Mouse (Mus musculus) embryo, embryonic 10.5 days (tissue): ENCODE measurements at regions not wholly inside any gene's neighbourhood (a gene's known extent, or its start where the extent isn't known, plus 50 kb on each side); places are given as distances from the start of the nearest gene placed in this dataset.
"Not testable (repeated sequence)": the region's sequence is repeated elsewhere in the genome, so short reads cannot be mapped to it uniquely, and the experiment has no call there.

Experiments
- DNase-seq: peaks from one replicate; pipeline ENCODE4 v3.0.0-alpha.2; 2015; ENCODE audit warnings: low spot score

- DNase-seq = no peak
Measured at GRCm38 (mm10) chr14:90488301-90488700, 2017.1 kb upstream of the Pcdh20 start.

GRCm38 (mm10) chr14:90447971-90448370 is 1976.8 kb upstream of the Pcdh20 start:
- no peak for DNase-seq

GRCm38 (mm10) chr14:90432874-90433543 is 1961.8 kb upstream of the Pcdh20 start:
- DNase-seq = peak; percentile 90

DNA sequence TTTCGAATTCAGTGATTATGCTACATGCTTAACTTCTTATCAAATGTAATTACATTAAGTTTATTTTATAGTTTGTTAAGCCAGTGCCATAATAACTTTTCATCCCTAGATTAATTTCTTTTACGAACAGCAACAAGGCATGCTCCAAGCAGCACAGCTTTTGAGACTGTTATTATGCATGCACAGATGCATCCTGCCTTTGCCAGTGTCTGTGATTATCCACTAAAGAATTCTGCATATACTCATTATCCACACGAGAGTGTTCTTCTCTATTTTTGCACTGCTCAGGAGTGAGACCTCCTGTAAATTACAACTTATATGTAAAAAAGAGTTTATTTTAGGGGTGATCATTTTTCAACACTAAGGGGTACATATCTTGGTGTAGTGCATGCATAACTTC is 1941.5 kb upstream of the Pcdh20 start:
- DNase-seq = no peak

GRCm38 (mm10) chr14:90406350-90406749 is 1935.2 kb upstream of the Pcdh20 start:
- no peak for DNase-seq

DNA sequence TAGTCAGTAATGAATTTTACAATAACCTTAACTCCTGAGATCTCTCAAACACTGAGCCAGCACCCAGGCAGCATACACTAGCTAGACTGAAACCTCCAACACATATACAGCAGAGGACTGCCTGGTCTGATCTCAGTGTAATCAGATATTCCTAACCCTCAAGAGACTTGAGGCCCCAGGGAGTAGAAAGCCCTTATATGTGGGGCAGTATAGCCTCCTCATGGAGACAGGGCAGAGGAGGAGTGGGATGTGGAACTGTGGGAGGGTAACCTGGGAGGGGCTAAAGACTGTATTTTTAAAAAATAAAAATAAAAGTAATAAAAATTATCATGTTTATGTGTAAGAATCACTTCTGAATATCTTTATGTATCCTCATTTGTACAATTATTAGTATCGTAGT is 1934.3 kb upstream of the Pcdh20 start:
- DNase-seq = no peak

GRCm38 (mm10) chr14:90367256-90367936 is 1896.2 kb upstream of the Pcdh20 start:
- DNase-seq = no peak

DNA sequence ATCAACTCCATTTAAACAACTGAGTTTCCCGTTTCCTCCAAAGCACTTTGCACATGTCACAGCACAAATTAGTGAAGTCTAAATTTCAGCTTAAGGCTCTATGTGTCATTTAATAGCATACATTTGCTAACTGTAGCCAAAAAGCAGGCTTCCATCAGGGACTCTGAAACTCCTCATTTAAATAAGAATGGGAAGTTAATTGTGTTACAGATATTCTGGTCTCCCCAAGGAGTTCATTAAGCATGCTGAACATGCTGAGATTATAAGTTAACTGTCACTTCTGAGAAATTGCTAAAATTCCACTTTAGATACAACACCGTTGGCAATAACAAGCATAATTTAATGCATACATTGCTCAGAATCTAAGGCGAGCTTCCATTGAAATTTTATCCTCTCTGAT is 1863.3 kb upstream of the Pcdh20 start:
- no peak for DNase-seq

- DNase-seq = not testable (repeated sequence)
Measured at GRCm38 (mm10) chr14:90295456-90295855, 1824.3 kb upstream of the Pcdh20 start.

DNA sequence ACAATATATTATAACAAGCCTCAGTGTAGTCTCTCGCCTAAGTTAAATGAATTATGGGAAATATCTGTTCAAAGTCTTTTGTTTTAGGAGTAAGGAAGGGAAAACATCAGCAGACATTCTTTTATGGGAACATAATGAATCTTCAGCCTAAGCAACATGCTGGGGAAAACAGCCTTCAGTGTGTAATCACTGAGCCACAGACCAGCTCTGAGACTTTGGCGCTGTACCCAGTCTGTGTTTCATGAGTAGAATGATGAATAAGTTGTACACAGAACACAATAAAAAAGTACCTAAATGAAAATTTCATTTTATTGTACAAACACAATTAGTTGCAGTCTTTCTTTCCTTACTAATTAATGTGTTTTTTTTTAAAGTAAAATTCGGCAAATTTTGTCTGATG is 1774.8 kb upstream of the Pcdh20 start:
- DNase-seq = no peak

DNA sequence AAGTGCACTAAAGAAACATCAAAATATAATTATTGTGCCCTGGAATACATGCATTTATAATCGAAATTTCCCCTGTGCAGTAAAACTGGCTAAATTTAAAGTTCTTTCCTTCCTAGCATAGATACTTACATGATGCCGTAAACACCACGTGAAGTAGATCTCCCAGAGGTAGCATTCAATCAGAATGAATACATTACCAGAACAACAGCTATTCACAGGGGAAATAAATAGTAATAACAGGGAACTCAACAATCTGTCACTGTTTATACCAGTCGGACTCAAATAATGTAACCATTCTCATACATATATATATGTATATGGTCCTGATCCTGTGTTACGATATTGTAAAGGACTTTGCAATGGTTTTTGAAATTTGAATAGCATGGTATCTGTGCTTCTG is 1761.5 kb upstream of the Pcdh20 start:
- DNase-seq = no peak

DNA sequence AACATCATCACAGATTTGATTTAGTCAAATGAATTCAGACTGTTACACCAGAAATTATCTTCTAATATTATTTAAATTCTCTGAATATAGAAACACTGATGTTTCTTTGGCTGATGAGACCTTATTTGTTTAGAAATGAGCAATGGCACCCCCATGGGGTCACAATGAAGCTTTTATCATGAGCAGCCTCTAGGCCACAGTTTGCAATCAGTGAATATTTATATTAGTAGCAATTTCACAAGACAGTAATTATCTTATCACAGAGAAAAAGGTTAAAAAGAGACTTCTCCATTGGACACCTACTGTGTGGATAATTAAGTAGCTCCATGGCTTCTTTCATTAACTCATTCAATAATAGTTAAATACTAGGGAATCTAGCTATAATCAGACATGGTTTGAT is 1729.1 kb upstream of the Pcdh20 start:
- no peak for DNase-seq

DNA sequence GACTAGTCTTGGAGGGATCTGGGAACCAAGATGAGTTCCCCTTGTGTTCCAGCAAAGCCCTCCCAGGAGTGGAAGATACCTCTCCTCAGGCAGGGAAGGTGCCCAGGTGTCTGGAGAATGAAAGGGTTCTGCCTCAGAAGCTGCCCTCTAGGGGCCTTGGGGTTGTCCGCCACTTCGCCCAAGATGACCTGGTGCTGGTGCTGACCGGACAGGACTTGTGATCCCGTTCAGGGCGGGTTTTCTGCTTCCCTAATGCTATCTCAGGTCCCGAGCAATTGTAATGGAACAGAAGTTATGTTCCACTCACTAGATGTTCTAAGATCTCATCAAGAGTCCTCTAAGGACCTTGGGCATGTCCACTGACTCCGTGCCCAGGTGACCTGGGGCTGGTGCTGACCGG is 1726.6 kb upstream of the Pcdh20 start:
- no peak for DNase-seq

DNA sequence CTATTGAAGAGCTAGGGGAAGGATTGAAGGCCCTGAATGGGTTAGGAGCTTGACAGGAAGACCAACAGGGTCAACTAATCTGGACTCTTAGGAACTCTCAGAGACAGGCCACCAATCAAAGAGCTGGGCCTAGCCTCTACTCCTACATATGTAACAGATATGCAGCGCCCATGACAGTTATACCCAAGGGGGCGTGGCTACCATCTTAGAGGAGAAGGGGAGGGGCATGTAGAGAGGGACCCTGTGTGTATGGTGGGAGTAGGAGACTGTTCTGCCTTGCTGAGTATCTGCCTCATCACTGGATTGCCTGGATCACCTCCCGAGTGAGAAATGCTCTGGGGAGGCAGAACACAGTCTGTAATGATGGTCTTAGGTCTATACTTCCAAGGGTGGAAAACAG is 1701.5 kb upstream of the Pcdh20 start:
- DNase-seq = no peak
